10 mouse cellular contexts compared by ENCODE assay signal in the genomic region with DNA sequence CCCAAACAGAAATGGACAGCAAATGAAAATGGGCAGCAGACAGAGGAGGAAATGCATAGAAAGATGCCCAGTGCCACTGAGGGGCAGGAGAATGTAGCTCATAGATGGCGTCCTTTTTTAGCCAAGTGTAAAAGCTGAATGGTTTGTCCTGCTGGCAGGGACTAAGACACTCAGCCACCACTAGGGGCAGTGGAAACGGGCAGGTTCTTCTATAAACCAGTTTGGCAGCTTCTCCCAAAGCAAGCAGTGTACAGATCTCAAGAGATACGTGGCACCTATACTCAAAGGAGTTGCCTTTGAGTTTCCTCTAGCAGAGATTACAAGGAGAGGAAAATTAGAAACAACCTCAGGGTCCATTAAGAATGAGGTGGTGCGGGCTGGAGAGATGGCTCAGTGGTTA. TPM values are rescaled to one million over a fixed set of nuclear protein-coding genes. Genes with fewer than 3 reads are reported as not detected.
DNase-seq lines count a peak whose midpoint lies in the region; ATAC-seq and TF ChIP-seq lines count a peak whose summit lies in the region.
"Had no signal": no experiment of that assay in that cellular context is flagged by ENCODE, and none has a peak within 500 bp of the region (broad histone marks: within the 10 kb centered on the region; RNA-seq: fewer than 3 reads in every experiment).

No protein-coding gene starts in this region.

- no peak overlapping the region for H3K27ac ChIP-seq in intestine, embryonic 14.5 days (ENCODE audit: low read depth)
- no peak overlapping the region for H3K27ac ChIP-seq in small intestine, adult 2 months (ENCODE audit: insufficient read depth, low read depth, low read length)
- H3K27ac ChIP-seq: hindbrain, embryonic 15.5 days had no signal

- peaks cover 52% of the 10 kb centered on the region for H3K27me3 ChIP-seq in intestine, embryonic 14.5 days (replicated peaks; ENCODE audit: control insufficient read depth, insufficient read depth, low read length)
- peaks cover 23% of the 10 kb centered on the region for H3K27me3 ChIP-seq in small intestine, adult 2 months (ENCODE audit: control insufficient read depth, insufficient read depth, low read length)

- no peaks in the 10 kb centered on the region for H3K9me3 ChIP-seq in intestine, embryonic 14.5 days (ENCODE audit: control insufficient read depth, low read length)
- H3K9me3 ChIP-seq: hindbrain, embryonic 15.5 days had no signal

- no peaks in the 10 kb centered on the region for H3K4me1 ChIP-seq in intestine, embryonic 14.5 days (replicated peaks; ENCODE audit: control insufficient read depth, insufficient read depth, low read length)
- no peaks in the 10 kb centered on the region for H3K4me1 ChIP-seq in small intestine, adult 2 months (ENCODE audit: control insufficient read depth, insufficient read depth, insufficient read length, low read length)
- H3K4me1 ChIP-seq: hindbrain, embryonic 15.5 days had no signal

- H3K4me2 ChIP-seq in intestine, embryonic 14.5 days (ENCODE audit: low read length) = no peak overlapping the region
- H3K4me2 ChIP-seq: hindbrain, embryonic 15.5 days had no signal

- ATAC-seq in intestine, embryonic 14.5 days (replicated peaks; ENCODE audit: low FRiP score, low TSS enrichment, low read depth) = peak; percentile 83
- ATAC-seq in monocyte, adult 5-6 weeks (replicated peaks; ENCODE audit: insufficient number of reproducible peaks, low FRiP score, low TSS enrichment, poor library complexity, severe bottlenecking) = no peak

- DNase-seq in embryo, embryonic 10 days (ENCODE audit: low spot score) = peak; percentile 72
- no peak for DNase-seq in embryo, embryonic 9.5 days (ENCODE audit: extremely low spot score)
- peak; percentile 52 for DNase-seq in right cerebral cortex, postnatal 4 days
- DNase-seq in right cerebral cortex, adult 2 months (ENCODE audit: low spot score in 2 of 2) = no peak
- DNase-seq in intestine, embryonic 14.5 days (ENCODE audit: low spot score) = no peak
- no peak for DNase-seq in spleen, postnatal 36 days (ENCODE audit: low spot score in 2 of 2)

- H3K4me3 ChIP-seq in intestine, embryonic 14.5 days (ENCODE audit: low read depth, low read length) = no peak overlapping the region
- H3K4me3 ChIP-seq in small intestine, adult 2 months (ENCODE audit: low read depth, low read length) = no peak overlapping the region
- H3K4me3 ChIP-seq: hindbrain, embryonic 15.5 days had no signal

- H3K36me3 ChIP-seq in intestine, embryonic 14.5 days (ENCODE audit: control insufficient read depth, insufficient read depth, low read length) = no peaks in the 10 kb centered on the region
- no peaks in the 10 kb centered on the region for H3K36me3 ChIP-seq in small intestine, adult 2 months (ENCODE audit: control insufficient read depth, insufficient read depth, low read length)
- H3K36me3 ChIP-seq: hindbrain, embryonic 15.5 days had no signal

- no peak overlapping the region for H3K9ac ChIP-seq in intestine, embryonic 14.5 days (ENCODE audit: low read length)
- H3K9ac ChIP-seq: hindbrain, embryonic 15.5 days had no signal

- peak; percentile 42; the same call in 1 of the 2 replicates for TF ChIP-seq CTCF in small intestine, adult 2 months (IDR thresholded peaks at IDR 0.05; ENCODE audit: extremely low read depth, insufficient read length, insufficient replicate concordance, low read depth, low read length)

- 20% methylated on average over 4 of the region's 4 CpGs for WGBS in intestine, embryonic 14.5 days
- WGBS in small intestine, adult 2 months = 10% methylated on average over 4 of the region's 4 CpGs

- TF ChIP-seq POLR2A in small intestine, adult 2 months (IDR thresholded peaks at IDR 0.05; ENCODE audit: low read depth, low read length) = no peak

RNA-seq across cellular contexts. Expression of a gene that starts 21.2 kb away (rescaled TPM):
- 0.50 and 1.2 TPM in 2 replicates for polyA plus RNA-seq in intestine, embryonic 14.5 days (2014; fragmentation: Nextera tagmentation; extraction: Ambion mirVana)
- not detected in 2 replicates for polyA plus RNA-seq in small intestine, adult 2 months (2012; rRNA removed)
- total RNA-seq in monocyte, adult 5-6 weeks (2017) = not detected in 3 replicates
- polyA plus RNA-seq: hindbrain, embryonic 15.5 days; neural tube, embryonic 11.5 days had no signal

RNA-seq across cellular contexts. Expression of a gene that starts 22.6 kb away (rescaled TPM):
- 39.8 and 40.0 TPM in 2 replicates for polyA plus RNA-seq in intestine, embryonic 14.5 days (2014; fragmentation: Nextera tagmentation; extraction: Ambion mirVana)
- polyA plus RNA-seq in small intestine, adult 2 months (2012; rRNA removed) = 62.1 and 115 TPM in 2 replicates
- total RNA-seq in monocyte, adult 5-6 weeks (2017) = 33.3 to 47.0 TPM (median 39.9 TPM) in 3 replicates

RNA-seq across cellular contexts. Expression of a gene that starts 40.9 kb away (rescaled TPM):
- 97.9 and 110 TPM in 2 replicates for polyA plus RNA-seq in intestine, embryonic 14.5 days (2014; fragmentation: Nextera tagmentation; extraction: Ambion mirVana)
- 136 and 163 TPM in 2 replicates for polyA plus RNA-seq in small intestine, adult 2 months (2012; rRNA removed)
- total RNA-seq in monocyte, adult 5-6 weeks (2017) = 0.68 TPM in 1 of 3 replicates, not detected in the others

Comparison
In these comparisons a context has a peak if more than half of its experiments do, and no peak if none do; other contexts are left out.
1. DNase-seq: peak in embryo, embryonic 10 days (single experiment) and right cerebral cortex, postnatal 4 days (single experiment); none in embryo, embryonic 9.5 days (single experiment), right cerebral cortex, adult 2 months (0 of 2), intestine, embryonic 14.5 days (single experiment) and spleen, postnatal 36 days (0 of 2).